Mouse (Mus musculus) c-Kit-positive CD71-positive TER-119-positive erythroid progenitor cells, embryonic 14.5 days (primary cell): Measurements from ENCODE around the gene Als2.
A peak's percentile ranks its signal among the peaks of the same experiment; 100 is the strongest.

Experiments
- DNase-seq: peaks from one replicate; pipeline ENCODE4 v3.0.0-alpha.2; 2013; ENCODE audit warnings: low spot score

The Als2 gene

GRCm38 (mm10) chr1:59236856-59237441 is at the start of gene Als2:
Gene Als2 (minus strand): TSS chr1:59237231.
- peak; percentile 97 for DNase-seq

GRCm38 (mm10) chr1:59286316-59286850 is 49.4 kb upstream of the Als2 start:
- peak; percentile 3 for DNase-seq

- DNase-seq: no peak
Measured at GRCm38 (mm10) chr1:59285880-59286279, 48.8 kb upstream of the Als2 start.

GRCm38 (mm10) chr1:59272189-59272588 is 35.2 kb upstream of the Als2 start:
- DNase-seq: no peak

- DNase-seq: no peak
Measured at GRCm38 (mm10) chr1:59269951-59270689, 33.1 kb upstream of the Als2 start.

GRCm38 (mm10) chr1:59269466-59269865 is 32.4 kb upstream of the Als2 start:
- DNase-seq: no peak

- DNase-seq: no peak
Measured at GRCm38 (mm10) chr1:59268931-59269330, 31.9 kb upstream of the Als2 start.

GRCm38 (mm10) chr1:59257736-59258135 is 20.7 kb upstream of the Als2 start:
- no peak for DNase-seq

- no peak for DNase-seq
Measured at GRCm38 (mm10) chr1:59256751-59257231, 19.8 kb upstream of the Als2 start, which contains the start of gene Cdk15. Gene Cdk15 (plus strand): TSS chr1:59256906.

GRCm38 (mm10) chr1:59253301-59253909 is 16.4 kb upstream of the Als2 start:
- no peak for DNase-seq

- DNase-seq: no peak
Measured at GRCm38 (mm10) chr1:59252762-59253161, 15.7 kb upstream of the Als2 start.

GRCm38 (mm10) chr1:59247602-59248001 is 10.6 kb upstream of the Als2 start:
- DNase-seq: no peak

- DNase-seq: no peak
Measured at GRCm38 (mm10) chr1:59243770-59244169, 6.7 kb upstream of the Als2 start.

- peak; percentile 78 for DNase-seq
Measured at GRCm38 (mm10) chr1:59237614-59238211, 682 bp upstream of the Als2 start.

GRCm38 (mm10) chr1:59229187-59229586 is 7.8 kb downstream of the Als2 start:
- DNase-seq: no peak

- no peak for DNase-seq
Measured at GRCm38 (mm10) chr1:59228552-59228951, 8.5 kb downstream of the Als2 start.

- no peak for DNase-seq
Measured at GRCm38 (mm10) chr1:59222101-59222825, 14.8 kb downstream of the Als2 start.

- no peak for DNase-seq
Measured at GRCm38 (mm10) chr1:59221591-59221990, 15.4 kb downstream of the Als2 start.

GRCm38 (mm10) chr1:59220371-59220770 is 16.7 kb downstream of the Als2 start:
- no peak for DNase-seq

GRCm38 (mm10) chr1:59215446-59215845 is 21.6 kb downstream of the Als2 start:
- DNase-seq: no peak

- no peak for DNase-seq
Measured at GRCm38 (mm10) chr1:59212951-59213350, 24.1 kb downstream of the Als2 start.
